Mouse (Mus musculus) v-Abl transformed pro-B cells (cell line): Measurements from ENCODE around the gene B4galt7.

Experiments
- in situ Hi-C, 2 experiments: fragments of 400-800 bp; cut with MboI; formaldehyde crosslinking; loops; one replicate each; pipeline ENCODE4 v1.15.1; 2025; ENCODE audit not compliant: unreplicated experiment in 2 of 2

B4galt7 gene

DNA sequence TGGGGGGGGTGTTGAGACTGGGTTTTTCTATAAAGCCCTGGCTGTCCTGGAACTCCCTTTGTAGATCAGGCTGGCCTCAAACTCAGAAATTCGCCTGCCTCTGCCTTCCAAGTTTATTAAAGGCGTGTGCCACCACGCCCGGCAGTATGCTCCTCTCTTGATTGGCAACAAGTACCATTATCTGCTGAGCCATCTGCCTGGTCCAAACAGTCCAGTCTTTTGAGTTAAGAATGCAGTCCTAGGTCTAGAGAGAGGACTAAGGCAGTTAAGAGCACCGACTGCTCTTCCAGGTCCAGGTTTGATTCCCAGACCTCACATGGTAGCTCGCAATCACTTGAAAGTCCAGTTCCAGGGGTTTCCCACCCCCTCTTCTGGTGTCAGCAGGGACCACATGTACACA, 51.3 kb downstream of the B4galt7 start:
- in situ Hi-C loops: loop anchor here in 1 of 2 experiments (25.0 kb wide), 1 partner anchor 786 kb away; the partner anchor contains the start of genes Gm3045 and Slc25a48
